Mouse (Mus musculus) testis, postnatal 14 days (tissue): ENCODE measurements around the gene Spop.

ENCODE experiments used
- DNase-seq: peaks from one replicate; pipeline ENCODE4 v3.0.0; 2021; ENCODE audit warnings: low spot score

Gene Spop

GRCm38 (mm10) chr11:95520456-95521072, 106.7 kb downstream of the Spop start:
- DNase-seq: peak; percentile 83

- peak; percentile 70 for DNase-seq
Measured at GRCm38 (mm10) chr11:95521563-95521962, 107.7 kb downstream of the Spop start.

GRCm38 (mm10) chr11:95527307-95527706, 113.4 kb downstream of the Spop start:
- no peak for DNase-seq

- DNase-seq: no peak
Measured at GRCm38 (mm10) chr11:95528231-95528630, 114.4 kb downstream of the Spop start.

GRCm38 (mm10) chr11:95532353-95533072, 118.6 kb downstream of the Spop start:
- DNase-seq: no peak

GRCm38 (mm10) chr11:95533484-95534160, 119.7 kb downstream of the Spop start:
- peak; percentile 88 for DNase-seq

- no peak for DNase-seq
Measured at GRCm38 (mm10) chr11:95538378-95539104, 124.7 kb downstream of the Spop start.

GRCm38 (mm10) chr11:95540637-95541385, 126.9 kb downstream of the Spop start:
- DNase-seq: no peak
